Mouse (Mus musculus): ENCODE measurements around the gene Hoxb5. TPM values are rescaled to one million over a fixed set of nuclear protein-coding genes. Genes with fewer than 3 reads are reported as not detected.

The Hoxb5 gene
- polyA plus RNA-seq, 1 experiment from 2014 or later, result not detected

- no peak for ATAC-seq (ENCODE audit: insufficient number of reproducible peaks, low FRiP score, low TSS enrichment, low read depth)
- H3K4me2 ChIP-seq (replicated peaks), result no peak overlapping the region
- peaks cover 99% of the 10 kb centered on the region for H3K27me3 ChIP-seq
Observed at GRCm38 (mm10) chr11:96325747-96326212, 22.6 kb downstream of the Hoxb5 start.

GRCm38 (mm10) chr11:96326705-96327104 is 23.6 kb downstream of the Hoxb5 start:
- H3K27me3 ChIP-seq, result peaks cover 99% of the 10 kb centered on the region
- H3K4me3 ChIP-seq (replicated peaks), result no peak overlapping the region
- no peak for ATAC-seq (ENCODE audit: insufficient number of reproducible peaks, low FRiP score, low TSS enrichment, low read depth)
- no peak overlapping the region for H3K27ac ChIP-seq (replicated peaks)
- no peak overlapping the region for H3K9ac ChIP-seq
- 2% methylated on average over 12 of the region's 12 CpGs for WGBS
- H3K36me3 ChIP-seq, result no peaks in the 10 kb centered on the region
- no peaks in the 10 kb centered on the region for H3K4me1 ChIP-seq
- H3K9me3 ChIP-seq (replicated peaks), result no peaks in the 10 kb centered on the region
- H3K4me2 ChIP-seq (replicated peaks), result no peak overlapping the region

More at GRCm38 (mm10) chr11:96325747-96326212, 22.6 kb downstream of the Hoxb5 start:
- H3K4me1 ChIP-seq, result no peaks in the 10 kb centered on the region
- H3K9ac ChIP-seq, result no peak overlapping the region
- H3K27ac ChIP-seq (replicated peaks), result no peak overlapping the region
- no peaks in the 10 kb centered on the region for H3K9me3 ChIP-seq (replicated peaks)
- no peak overlapping the region for H3K4me3 ChIP-seq (replicated peaks)
- H3K36me3 ChIP-seq, result no peaks in the 10 kb centered on the region
- 3% methylated on average over 22 of the region's 22 CpGs for WGBS

GRCm38 (mm10) chr11:96327122-96327521 is 24.0 kb downstream of the Hoxb5 start:
- H3K4me2 ChIP-seq (replicated peaks), result no peak overlapping the region
- H3K36me3 ChIP-seq, result no peaks in the 10 kb centered on the region
- H3K9ac ChIP-seq, result no peak overlapping the region
- H3K27ac ChIP-seq (replicated peaks), result no peak overlapping the region
- no peaks in the 10 kb centered on the region for H3K9me3 ChIP-seq (replicated peaks)
- WGBS, result 3% methylated on average over 7 of the region's 7 CpGs
- H3K4me1 ChIP-seq, result no peaks in the 10 kb centered on the region
- no peak overlapping the region for H3K4me3 ChIP-seq (replicated peaks)
- ATAC-seq (ENCODE audit: insufficient number of reproducible peaks, low FRiP score, low TSS enrichment, low read depth), result no peak
- peaks cover 99% of the 10 kb centered on the region for H3K27me3 ChIP-seq

GRCm38 (mm10) chr11:96327750-96328149 is 24.6 kb downstream of the Hoxb5 start:
- Histone ChIP-seq H3K9me3 (replicated peaks) (no peaks in the 10 kb centered on the region), H3K27me3 (peaks cover 99% of the 10 kb centered on the region), H3K27ac (replicated peaks) (no peak overlapping the region), H3K4me1 (peaks cover 3% of the 10 kb centered on the region), H3K4me2 (replicated peaks) (no peak overlapping the region), H3K4me3 (replicated peaks) (no peak overlapping the region), H3K9ac (no peak overlapping the region), H3K36me3 (no peaks in the 10 kb centered on the region)
- 3% methylated on average over 5 of the region's 5 CpGs for whole genome bisulfite sequencing
- no peak for ATAC-seq (ENCODE audit: insufficient number of reproducible peaks, low FRiP score, low TSS enrichment, low read depth)

- Histone ChIP-seq H3K36me3 (no peaks in the 10 kb centered on the region), H3K4me2 (replicated peaks) (no peak overlapping the region), H3K9me3 (replicated peaks) (no peaks in the 10 kb centered on the region), H3K27me3 (peaks cover 99% of the 10 kb centered on the region), H3K27ac (replicated peaks) (no peak overlapping the region), H3K4me3 (replicated peaks) (no peak overlapping the region), H3K4me1 (peaks cover 6% of the 10 kb centered on the region), H3K9ac (no peak overlapping the region)
- ATAC-seq (ENCODE audit: insufficient number of reproducible peaks, low FRiP score, low TSS enrichment, low read depth), result no peak
- 10% methylated on average over 8 of the region's 8 CpGs for WGBS
Observed at GRCm38 (mm10) chr11:96328605-96329004, 25.5 kb downstream of the Hoxb5 start.

GRCm38 (mm10) chr11:96332105-96332504 is 29.0 kb downstream of the Hoxb5 start:
- Histone ChIP-seq H3K36me3 (no peaks in the 10 kb centered on the region), H3K4me1 (peaks cover 6% of the 10 kb centered on the region), H3K27me3 (peaks cover 99% of the 10 kb centered on the region), H3K9me3 (replicated peaks) (no peaks in the 10 kb centered on the region), H3K4me3 (replicated peaks) (no peak overlapping the region), H3K4me2 (replicated peaks) (no peak overlapping the region), H3K9ac (no peak overlapping the region), H3K27ac (replicated peaks) (no peak overlapping the region)
- no peak for ATAC-seq (ENCODE audit: insufficient number of reproducible peaks, low FRiP score, low TSS enrichment, low read depth)
- WGBS, result 1% methylated on average over 8 of the region's 8 CpGs

- H3K4me3 ChIP-seq (replicated peaks), result peak overlapping the region; percentile 12
- no peak overlapping the region for H3K9ac ChIP-seq
- H3K36me3 ChIP-seq, result no peaks in the 10 kb centered on the region
- H3K4me1 ChIP-seq, result peaks cover 6% of the 10 kb centered on the region
- 1% methylated on average over 35 of the region's 35 CpGs for WGBS
- H3K27ac ChIP-seq (replicated peaks), result no peak overlapping the region
- ATAC-seq (ENCODE audit: insufficient number of reproducible peaks, low FRiP score, low TSS enrichment, low read depth), result no peak
- H3K4me2 ChIP-seq (replicated peaks), result peak overlapping the region; percentile 43
- peaks cover 99% of the 10 kb centered on the region for H3K27me3 ChIP-seq
- H3K9me3 ChIP-seq (replicated peaks), result no peaks in the 10 kb centered on the region
Observed at GRCm38 (mm10) chr11:96332618-96333032, 29.5 kb downstream of the Hoxb5 start.

- Histone ChIP-seq H3K4me1 (peaks cover 6% of the 10 kb centered on the region), H3K27me3 (peaks cover 99% of the 10 kb centered on the region), H3K9me3 (replicated peaks) (no peaks in the 10 kb centered on the region), H3K4me3 (replicated peaks) (no peak overlapping the region), H3K36me3 (no peaks in the 10 kb centered on the region), H3K27ac (replicated peaks) (no peak overlapping the region), H3K9ac (no peak overlapping the region), H3K4me2 (replicated peaks) (no peak overlapping the region)
- no peak for ATAC-seq (ENCODE audit: insufficient number of reproducible peaks, low FRiP score, low TSS enrichment, low read depth)
- WGBS, result 6% methylated on average over 17 of the region's 17 CpGs
Observed at GRCm38 (mm10) chr11:96333241-96334001, 30.3 kb downstream of the Hoxb5 start.

- no peak overlapping the region for H3K4me3 ChIP-seq (replicated peaks)
- H3K9me3 ChIP-seq (replicated peaks), result no peaks in the 10 kb centered on the region
- H3K9ac ChIP-seq, result no peak overlapping the region
- no peak overlapping the region for H3K4me2 ChIP-seq (replicated peaks)
- no peak overlapping the region for H3K27ac ChIP-seq (replicated peaks)
- WGBS, result 8% methylated on average over 2 of the region's 2 CpGs
- no peak for ATAC-seq (ENCODE audit: insufficient number of reproducible peaks, low FRiP score, low TSS enrichment, low read depth)
- peaks cover 6% of the 10 kb centered on the region for H3K4me1 ChIP-seq
- H3K27me3 ChIP-seq, result peaks cover 99% of the 10 kb centered on the region
- H3K36me3 ChIP-seq, result no peaks in the 10 kb centered on the region
Observed at GRCm38 (mm10) chr11:96334002-96334364, 30.8 kb downstream of the Hoxb5 start.

GRCm38 (mm10) chr11:96334998-96335397 is 31.9 kb downstream of the Hoxb5 start:
- no peak overlapping the region for H3K4me2 ChIP-seq (replicated peaks)

GRCm38 (mm10) chr11:96336597-96336996 is 33.5 kb downstream of the Hoxb5 start:
- ATAC-seq (ENCODE audit: insufficient number of reproducible peaks, low FRiP score, low TSS enrichment, low read depth), result no peak
- WGBS, result 8% methylated on average over 2 of the region's 2 CpGs
- H3K9me3 ChIP-seq (replicated peaks), result no peaks in the 10 kb centered on the region
- peaks cover 12% of the 10 kb centered on the region for H3K4me1 ChIP-seq
- no peaks in the 10 kb centered on the region for H3K36me3 ChIP-seq
- no peak overlapping the region for H3K27ac ChIP-seq (replicated peaks)
- no peak overlapping the region for H3K4me2 ChIP-seq (replicated peaks)
- H3K9ac ChIP-seq, result no peak overlapping the region
- peaks cover 99% of the 10 kb centered on the region for H3K27me3 ChIP-seq
- no peak overlapping the region for H3K4me3 ChIP-seq (replicated peaks)

More at GRCm38 (mm10) chr11:96334998-96335397, 31.9 kb downstream of the Hoxb5 start:
- no peak for ATAC-seq (ENCODE audit: insufficient number of reproducible peaks, low FRiP score, low TSS enrichment, low read depth)
- Histone ChIP-seq H3K4me3 (replicated peaks) (no peak overlapping the region), H3K4me1 (peaks cover 6% of the 10 kb centered on the region), H3K27me3 (peaks cover 99% of the 10 kb centered on the region), H3K9ac (no peak overlapping the region), H3K36me3 (no peaks in the 10 kb centered on the region), H3K27ac (replicated peaks) (no peak overlapping the region), H3K9me3 (replicated peaks) (no peaks in the 10 kb centered on the region)
- WGBS, result 32% methylated on average over 3 of the region's 3 CpGs

- H3K4me1 ChIP-seq, result peaks cover 16% of the 10 kb centered on the region
- no peak overlapping the region for H3K9ac ChIP-seq
- H3K36me3 ChIP-seq, result no peaks in the 10 kb centered on the region
- 9% methylated on average over 6 of the region's 6 CpGs for whole genome bisulfite sequencing
- no peak overlapping the region for H3K4me3 ChIP-seq (replicated peaks)
- no peaks in the 10 kb centered on the region for H3K9me3 ChIP-seq (replicated peaks)
- no peak for ATAC-seq (ENCODE audit: insufficient number of reproducible peaks, low FRiP score, low TSS enrichment, low read depth)
- H3K27ac ChIP-seq (replicated peaks), result no peak overlapping the region
- H3K27me3 ChIP-seq, result peaks cover 99% of the 10 kb centered on the region
- no peak overlapping the region for H3K4me2 ChIP-seq (replicated peaks)
Observed at GRCm38 (mm10) chr11:96337026-96337425, 33.9 kb downstream of the Hoxb5 start.

Data from embryonic facial prominence, embryonic 15.5 days (tissue).